Mouse (Mus musculus) heart, embryonic 14.5 days (tissue): Measurements from ENCODE around the gene Bptf. TPM values are rescaled to one million over a fixed set of nuclear protein-coding genes. Genes with fewer than 3 reads are reported as not detected.

ENCODE experiments used
- ATAC-seq: fragments of 200-750 bp; cut with Nextera tagmentation; 2 replicates; pipeline ENCODE4 v1.8.0; 2017; ENCODE audit warnings: low read depth, moderate TSS enrichment; ENCODE audit not compliant: insufficient number of reproducible peaks, insufficient read depth, low FRiP score
- H3K27ac ChIP-seq, 2 experiments: fragments of 200-500 bp in 1 of 2; fragments of 300-500 bp in 1 of 2; sonication (generic) in 1 of 2; replicated peaks in 1 of 2; 2 replicates each; pipeline ENCODE4 v1.5.1; 2012 to 2014; ENCODE audit warnings: low read depth in 2 of 2, low read length in 2 of 2, control low read depth in 1 of 2, mild to moderate bottlenecking in 1 of 2, mixed read lengths in 1 of 2; ENCODE audit not compliant: control insufficient read depth in 1 of 2, insufficient read depth in 1 of 2
- H3K27me3 ChIP-seq: fragments of 300-500 bp; sonication (generic); 2 replicates; pipeline ENCODE4 v1.6.1; 2014; ENCODE audit warnings: mild to moderate bottlenecking, low read length, control low read depth; ENCODE audit not compliant: control insufficient read depth, insufficient read depth
- H3K36me3 ChIP-seq: fragments of 300-500 bp; sonication (generic); 2 replicates; pipeline ENCODE4 v1.6.1; 2014; ENCODE audit warnings: mild to moderate bottlenecking, control low read depth, low read length, mixed read lengths; ENCODE audit not compliant: control insufficient read depth, insufficient read depth
- H3K4me1 ChIP-seq, 2 experiments: fragments of 200-500 bp in 1 of 2; fragments of 300-500 bp in 1 of 2; sonication (generic) in 1 of 2; 2 replicates each; pipeline ENCODE4 v1.6.1; 2012 to 2014; ENCODE audit warnings: low read length in 2 of 2, control low read depth in 1 of 2, mixed read lengths in 1 of 2; ENCODE audit not compliant: control insufficient read depth in 2 of 2, insufficient read depth in 2 of 2
- H3K4me2 ChIP-seq: fragments of 300-500 bp; sonication (generic); 2 replicates; pipeline ENCODE4 v1.6.1; 2014; ENCODE audit warnings: mild to moderate bottlenecking, low read length
- H3K4me3 ChIP-seq, 2 experiments: fragments of 200-500 bp in 1 of 2; fragments of 300-500 bp in 1 of 2; sonication (generic) in 1 of 2; 2 replicates each; pipeline ENCODE4 v1.5.1; 2012 to 2014; ENCODE audit warnings: low read length in 2 of 2, mild to moderate bottlenecking in 2 of 2, control low read depth in 1 of 2, low read depth in 1 of 2, moderate library complexity in 1 of 2; ENCODE audit not compliant: control insufficient read depth in 1 of 2, insufficient read depth in 1 of 2
- H3K9ac ChIP-seq: fragments of 300-500 bp; sonication (generic); 2 replicates; pipeline ENCODE4 v1.6.1; 2014; ENCODE audit warnings: mild to moderate bottlenecking, low read length
- H3K9me3 ChIP-seq: fragments of 300-500 bp; sonication (generic); 2 replicates; pipeline ENCODE4 v1.6.1; 2016; ENCODE audit warnings: low read length, control low read depth; ENCODE audit not compliant: control insufficient read depth
- WGBS: fragments of 180-500 bp; shearing (Covaris S2); extraction: QIAGEN DNeasy Blood & Tissue Kit; methylation state at CpG from one replicate; pipeline ENCODE4 v1.1.7; 2014; 5-methylcytosine and 5-hydroxymethylcytosine counted together
- polyA plus RNA-seq: library from polyadenylated mRNA; unstranded; fragments of >200 nt; fragmentation: Nextera tagmentation; extraction: Ambion mirVana; gene quantifications from 2 replicates; pipeline ENCODE4 v1.2.1, GENCODE M21; 2014

Gene Bptf
- polyA plus RNA-seq, 1 experiment from 2014 or later = 31.3 TPM

DNA sequence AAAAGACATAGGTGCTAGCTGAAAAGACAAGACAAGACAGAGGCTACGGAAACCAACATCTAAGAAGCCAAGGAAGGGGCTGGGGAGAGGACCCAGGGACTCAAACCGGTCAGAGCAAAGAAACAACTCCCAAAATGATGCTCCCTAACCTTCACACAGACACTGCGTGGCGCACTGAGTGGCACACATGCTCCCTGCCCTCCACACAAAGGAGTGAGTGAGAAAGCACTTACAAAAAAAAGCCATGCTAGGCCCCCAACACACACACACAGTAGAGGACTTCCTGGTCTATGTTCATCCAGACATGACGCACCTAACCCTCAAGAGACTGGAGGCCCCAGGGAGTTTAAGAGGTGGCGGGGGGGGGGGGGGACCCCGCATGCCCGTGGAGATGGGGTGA lies 25.5 kb downstream of the Bptf start:
- H3K27me3 ChIP-seq = no peaks in the 10 kb centered on the region
- H3K4me1 ChIP-seq = peaks cover 18 to 36% of the 10 kb centered on the region in 2 experiments
- H3K4me2 ChIP-seq = no peak overlapping the region
- H3K9me3 ChIP-seq = no peaks in the 10 kb centered on the region
- WGBS = 83% methylated on average over 8 of the region's 8 CpGs
- ATAC-seq = no peak
- H3K36me3 ChIP-seq = peaks cover 21% of the 10 kb centered on the region
- no peak overlapping the region for H3K4me3 ChIP-seq
- no peak overlapping the region for H3K27ac ChIP-seq
- no peak overlapping the region for H3K9ac ChIP-seq

DNA sequence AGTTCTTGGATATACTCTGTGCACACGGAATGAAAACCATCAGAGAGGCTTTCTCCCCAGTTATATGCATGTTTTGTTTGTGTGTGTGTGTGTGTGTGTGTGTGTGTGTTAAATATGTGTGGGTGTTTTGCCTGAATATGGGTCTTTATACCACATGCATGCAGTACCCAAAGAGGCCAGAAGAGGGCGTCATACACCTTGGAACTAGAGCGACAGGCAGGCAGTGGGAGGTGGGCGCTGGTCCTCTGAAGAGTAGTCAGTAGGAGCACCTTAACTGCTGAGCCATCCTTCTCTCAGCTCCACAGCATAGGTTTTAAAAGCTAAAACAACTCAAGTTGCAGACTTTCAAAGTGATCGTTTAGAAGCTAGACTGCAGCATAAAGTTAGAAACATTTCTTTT lies 26.7 kb downstream of the Bptf start:
- H3K4me3 ChIP-seq = no peak overlapping the region
- no peak overlapping the region for H3K9ac ChIP-seq
- no peak overlapping the region for H3K4me2 ChIP-seq
- no peak for ATAC-seq
- peaks cover 9% of the 10 kb centered on the region for H3K36me3 ChIP-seq
- no peak overlapping the region for H3K27ac ChIP-seq
- 50% methylated on average over 5 of the region's 5 CpGs for WGBS
- no peaks in the 10 kb centered on the region for H3K9me3 ChIP-seq
- H3K27me3 ChIP-seq = no peaks in the 10 kb centered on the region
- H3K4me1 ChIP-seq = peaks cover 21 to 44% of the 10 kb centered on the region in 2 experiments

DNA sequence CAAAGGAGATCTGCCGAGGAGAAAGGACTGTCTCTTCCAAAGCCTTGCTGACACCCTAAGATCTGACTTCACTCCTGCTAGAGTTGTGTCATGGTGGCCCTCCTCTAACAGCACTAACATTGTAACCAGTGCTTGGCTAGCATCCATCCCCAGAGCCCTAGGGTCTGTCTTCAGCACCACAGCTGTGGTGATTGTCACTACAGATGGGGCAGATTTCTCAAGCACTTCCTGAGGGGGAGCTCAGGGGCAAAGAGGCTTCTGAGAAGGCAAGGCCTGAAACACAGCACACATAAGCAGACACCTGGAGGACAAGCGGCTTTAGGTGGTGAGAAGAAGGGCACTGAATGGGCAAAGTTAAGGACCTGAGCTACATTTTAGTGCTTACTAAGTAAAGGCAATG lies 28.2 kb downstream of the Bptf start:
- WGBS = 93% methylated on average over 2 of the region's 2 CpGs
- Histone ChIP-seq H3K9ac (0 out of 2 replicates have a peak overlapping the region, but pooled peaks have one; percentile 21), H3K4me1 (peaks cover 21 to 44% of the 10 kb centered on the region in 2 experiments)

DNA sequence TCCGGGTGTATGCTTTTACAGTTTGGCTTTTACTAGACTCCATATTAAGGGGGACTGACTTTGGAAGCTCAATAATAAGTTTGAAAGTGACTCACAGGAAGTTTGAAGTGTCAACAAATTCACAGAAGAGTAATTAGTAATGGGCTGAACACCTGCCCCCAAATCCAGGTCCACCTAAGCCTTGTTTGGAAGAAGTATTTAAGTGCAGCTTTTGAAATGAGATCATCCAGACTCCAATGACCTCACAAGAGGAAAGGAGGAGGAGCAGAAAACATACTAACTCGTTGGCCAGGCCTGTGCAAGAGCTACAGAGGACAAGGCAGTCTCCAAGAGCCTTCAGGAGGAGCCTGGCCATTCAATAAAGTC lies 28.7 kb downstream of the Bptf start:
- WGBS = 41% methylated on average over 2 of the region's 2 CpGs
- Histone ChIP-seq H3K27ac (peak overlapping the region in 1 of 2 experiments; percentile 47; a peak in 2 of 4 replicates), H3K9ac (peak overlapping the region; percentile 21; the same call in 1 of the 2 replicates), H3K4me2 (no peak overlapping the region), H3K4me1 (peaks cover 21 to 43% of the 10 kb centered on the region in 2 experiments), H3K27me3 (no peaks in the 10 kb centered on the region), H3K9me3 (no peaks in the 10 kb centered on the region), H3K4me3 (no peak overlapping the region), H3K36me3 (peaks cover 13% of the 10 kb centered on the region)
- no peak for ATAC-seq

More for the DNA sequence above, 28.2 kb downstream of the Bptf start:
- Histone ChIP-seq H3K9me3 (no peaks in the 10 kb centered on the region), H3K27me3 (no peaks in the 10 kb centered on the region), H3K4me2 (no peak overlapping the region), H3K27ac (peak overlapping the region; percentile 12 to 47; a peak in 2 of 4 replicates), H3K4me3 (no peak overlapping the region), H3K36me3 (peaks cover 8% of the 10 kb centered on the region)
- ATAC-seq = no peak

DNA sequence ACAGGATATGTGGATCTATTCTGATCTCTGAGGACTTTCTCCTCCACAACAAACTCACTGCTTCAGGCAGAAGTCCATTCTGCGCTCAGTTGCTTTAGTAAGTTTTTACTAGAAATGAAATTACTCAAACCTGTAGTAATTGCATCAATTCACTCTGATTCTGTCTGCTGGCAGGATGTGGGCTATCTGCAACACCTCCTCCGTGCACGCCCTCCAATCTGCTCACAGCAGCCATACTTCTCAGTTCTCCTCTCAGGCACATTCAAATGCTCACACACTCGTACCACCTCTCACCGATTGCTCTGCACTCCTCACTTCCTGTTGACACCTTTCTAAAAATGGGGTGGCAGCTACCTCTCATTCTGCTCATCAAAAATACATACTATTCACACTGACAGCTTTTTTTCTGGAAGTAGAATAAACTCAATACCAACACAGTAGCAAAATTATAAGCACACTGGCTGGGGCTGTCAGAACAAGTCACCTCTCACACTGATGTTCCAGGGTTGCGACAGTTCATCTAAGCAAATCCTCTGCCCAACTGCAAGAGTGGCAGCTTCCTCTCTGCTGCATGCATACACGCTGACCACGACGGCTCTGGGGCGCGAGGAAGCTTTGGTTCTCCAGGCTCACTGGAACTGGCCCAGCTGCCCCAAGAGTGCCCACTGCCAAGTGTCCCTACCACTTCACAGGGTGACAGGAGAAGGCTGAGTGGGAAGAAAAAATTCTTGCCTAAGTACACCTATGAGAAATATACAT lies 29.3 kb downstream of the Bptf start:
- 39% methylated on average over 11 of the region's 11 CpGs for WGBS
- Histone ChIP-seq H3K9me3 (no peaks in the 10 kb centered on the region), H3K9ac (no peak overlapping the region; the same call in 1 of the 2 replicates), H3K27me3 (no peaks in the 10 kb centered on the region), H3K4me3 (no peak overlapping the region), H3K4me2 (0 out of 2 replicates have a peak overlapping the region, but pooled peaks have one; percentile 2), H3K36me3 (peaks cover 19% of the 10 kb centered on the region), H3K27ac (peak overlapping the region in 1 of 2 experiments; percentile 47; a peak in 2 of 4 replicates), H3K4me1 (peaks cover 21 to 39% of the 10 kb centered on the region in 2 experiments)
- no peak for ATAC-seq

DNA sequence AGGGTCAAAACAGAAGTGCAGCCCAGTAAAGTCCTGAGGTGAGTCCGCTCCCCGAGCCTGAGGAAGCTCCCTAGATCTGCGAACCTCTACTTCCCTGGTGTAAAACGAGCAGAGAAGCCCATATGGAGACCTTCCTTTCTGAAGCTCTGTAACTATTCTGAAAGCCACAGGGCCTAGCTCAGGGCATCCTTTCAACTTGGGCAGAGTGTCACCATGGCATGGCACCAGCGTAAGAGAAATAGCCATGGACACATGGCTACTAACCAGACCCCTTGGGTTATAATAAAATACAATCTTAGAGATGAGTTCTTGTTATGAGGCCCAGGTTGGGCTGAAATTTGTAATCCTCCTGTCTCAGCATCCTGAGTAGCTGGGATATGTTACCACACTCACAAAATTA lies 35.0 kb downstream of the Bptf start:
- Histone ChIP-seq H3K4me3 (no peak overlapping the region), H3K27ac (no peak overlapping the region), H3K9ac (no peak overlapping the region), H3K27me3 (no peaks in the 10 kb centered on the region), H3K9me3 (no peaks in the 10 kb centered on the region), H3K4me1 (peaks cover 7 to 15% of the 10 kb centered on the region in 2 experiments; a peak in 2 of 4 replicates), H3K4me2 (no peak overlapping the region), H3K36me3 (peaks cover 54% of the 10 kb centered on the region)
- ATAC-seq = no peak
- WGBS = 95% methylated on average over 5 of the region's 5 CpGs

DNA sequence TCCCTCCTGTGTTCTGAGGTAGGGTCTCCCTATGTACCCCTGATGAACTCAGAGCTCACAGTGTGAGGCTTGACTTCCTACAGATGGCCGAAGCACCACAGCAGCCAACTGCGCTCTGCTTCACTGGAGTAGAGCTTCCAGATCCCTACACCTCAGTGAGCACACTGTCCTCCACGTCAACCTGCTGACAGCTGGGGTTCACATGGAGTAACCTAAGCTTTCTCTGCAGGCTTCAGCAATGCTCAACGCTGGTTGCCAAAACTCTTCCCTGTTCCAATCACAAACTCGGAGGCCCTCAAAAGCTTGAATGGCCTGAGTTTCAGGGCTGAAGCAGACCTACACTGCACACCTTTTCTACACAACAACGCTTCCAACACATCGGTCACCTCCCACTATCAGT lies 38.1 kb downstream of the Bptf start:
- peaks cover 65% of the 10 kb centered on the region for H3K36me3 ChIP-seq
- H3K27me3 ChIP-seq = no peaks in the 10 kb centered on the region
- ATAC-seq = no peak
- no peak overlapping the region for H3K9ac ChIP-seq
- peaks cover 2 to 3% of the 10 kb centered on the region in 2 experiments; a peak in 1 of 4 replicates for H3K4me1 ChIP-seq
- no peak overlapping the region for H3K4me2 ChIP-seq
- H3K27ac ChIP-seq = no peak overlapping the region
- H3K4me3 ChIP-seq = no peak overlapping the region
- H3K9me3 ChIP-seq = no peaks in the 10 kb centered on the region
- 84% methylated on average over 7 of the region's 7 CpGs for WGBS
